8 mouse cellular contexts compared by ENCODE assay signal in the genomic region with DNA sequence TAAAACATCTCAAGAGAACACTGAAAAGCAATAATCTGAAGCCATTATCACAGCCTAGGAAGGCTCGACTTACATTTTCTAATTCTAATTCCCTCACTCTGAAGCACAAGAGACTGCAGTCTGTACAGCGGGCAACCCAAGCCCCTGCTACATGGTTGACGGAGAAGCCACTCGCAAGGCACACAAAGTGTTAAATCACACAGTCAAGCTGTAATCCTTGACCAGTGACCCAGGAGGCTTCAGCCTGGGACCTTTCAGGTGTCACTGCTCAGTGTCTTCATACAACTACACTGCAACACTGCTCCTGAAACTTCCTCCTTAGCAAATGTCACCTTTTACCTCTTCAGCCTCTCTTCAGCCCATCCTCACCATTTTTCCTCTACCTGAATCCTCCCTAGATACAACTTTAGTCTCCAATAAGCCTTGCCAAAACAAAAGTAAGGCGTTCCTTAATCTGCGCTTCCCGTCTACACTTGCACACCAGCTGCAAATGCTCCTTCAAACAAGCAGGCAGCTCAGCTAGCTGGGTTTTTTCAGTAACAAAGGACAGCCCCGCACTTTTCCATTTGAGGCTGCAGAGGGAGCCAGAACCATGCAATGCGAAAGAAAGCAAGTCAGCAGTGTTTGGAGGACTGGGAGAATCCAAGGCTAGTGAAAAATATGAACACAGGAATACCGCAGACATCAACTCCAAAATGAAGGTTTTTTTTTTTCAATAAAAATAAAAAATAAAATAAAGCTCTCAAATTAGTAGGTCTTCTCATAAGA.
DNase-seq lines count a peak whose midpoint lies in the region; ATAC-seq and TF ChIP-seq lines count a peak whose summit lies in the region.

No protein-coding gene starts in this region.

- no peaks in the 10 kb centered on the region for H3K27me3 ChIP-seq in cerebellum, adult 2 months (ENCODE audit: control insufficient read depth, insufficient read depth, low read length)
- no peaks in the 10 kb centered on the region for H3K27me3 ChIP-seq in forebrain, postnatal 0 days (ENCODE audit: insufficient read depth, low read length)

- H3K9me3 ChIP-seq in forebrain, postnatal 0 days (ENCODE audit: low read length): no peaks in the 10 kb centered on the region

- peak; percentile 30 for DNase-seq in Muller cell, postnatal 12 days (ENCODE audit: inconsistent ontology term)
- DNase-seq in cerebellum, adult 2 months: peak; percentile 72 to 75
- DNase-seq in forebrain, postnatal 0 days: peak; percentile 91
- DNase-seq in heart, postnatal 36 days: peak; percentile 57 to 64
- DNase-seq in layer of hippocampus, adult 11-12 months (ENCODE audit: low spot score): peak; percentile 78
- DNase-seq in lung, adult 18-20 months: peak; percentile 21 to 46
- DNase-seq in ovary, postnatal 14 days (ENCODE audit: low spot score): peak; percentile 50
- DNase-seq in B cell, adult 2 months: no peak

- no peaks in the 10 kb centered on the region for H3K36me3 ChIP-seq in forebrain, postnatal 0 days (ENCODE audit: insufficient read depth)

- TF ChIP-seq POLR2A in cerebellum, adult 2 months (IDR thresholded peaks at IDR 0.05; ENCODE audit: borderline replicate concordance, insufficient read depth, low read length): no peak

- no peak overlapping the region for H3K4me3 ChIP-seq in cerebellum, adult 2 months (replicated peaks; ENCODE audit: insufficient read depth, low read depth, low read length)
- H3K4me3 ChIP-seq in forebrain, postnatal 0 days (ENCODE audit: low read depth, low read length): no peak overlapping the region

- no peak overlapping the region for H3K27ac ChIP-seq in cerebellum, adult 2 months (ENCODE audit: insufficient read depth, low read length)
- no peak overlapping the region for H3K27ac ChIP-seq in forebrain, postnatal 0 days (ENCODE audit: low read depth, low read length)

- TF ChIP-seq CTCF in cerebellum, adult 2 months (IDR thresholded peaks at IDR 0.05; ENCODE audit: borderline replicate concordance, insufficient read depth, low read depth, low read length): peak; percentile 91
- TF ChIP-seq CTCF in forebrain, postnatal 0 days (IDR thresholded peaks at IDR 0.05; ENCODE audit: low read depth): peak; percentile 95

- 49% methylated on average over 10 of the region's 10 CpGs for WGBS in cerebellum, adult 2 months
- 23% methylated on average over 10 of the region's 10 CpGs for WGBS in forebrain, postnatal 0 days

- no peak overlapping the region for H3K9ac ChIP-seq in forebrain, postnatal 0 days

- H3K4me2 ChIP-seq in forebrain, postnatal 0 days (ENCODE audit: low read depth): no peak overlapping the region; the same call in 1 of the 2 replicates

- peak; percentile 88 for ATAC-seq in forebrain, postnatal 0 days

- H3K4me1 ChIP-seq in cerebellum, adult 2 months (ENCODE audit: control insufficient read depth, insufficient read depth, low read length): peaks cover 6% of the 10 kb centered on the region
- H3K4me1 ChIP-seq in forebrain, postnatal 0 days (ENCODE audit: insufficient read depth): peaks cover 18% of the 10 kb centered on the region

- intact Hi-C loops in heart, postnatal 36 days (cut with DNase I): loop anchor here (2.0 to 10.0 kb wide), 6 partner anchors 206 to 1773 kb away; a partner anchor contains a TSS

Comparison
In these comparisons a context has a peak if more than half of its experiments do, and no peak if none do; other contexts are left out.
1. DNase-seq: peak in Muller cell, postnatal 12 days (single experiment), cerebellum, adult 2 months (2 of 2), forebrain, postnatal 0 days (single experiment), heart, postnatal 36 days (2 of 2), layer of hippocampus, adult 11-12 months (single experiment), lung, adult 18-20 months (2 of 2) and ovary, postnatal 14 days (single experiment); none in B cell, adult 2 months (0 of 2).